Mouse (Mus musculus) megakaryocyte-erythroid progenitor cell, adult 5-6 weeks (primary cell): Measurements from ENCODE around the gene Cldn34c1. TPM values are rescaled to one million over a fixed set of nuclear protein-coding genes. Genes with fewer than 3 reads are reported as not detected.
"Not testable (repeated sequence)": the region's sequence is repeated elsewhere in the genome, so short reads cannot be mapped to it uniquely, and the experiment has no call there.

ENCODE experiments used
- ATAC-seq: replicated peaks from 2 replicates; pipeline ENCODE4 v1.8.0; 2016; ENCODE audit warnings: mild to moderate bottlenecking, inconsistent platforms; ENCODE audit not compliant: severe bottlenecking, poor library complexity, low FRiP score, low TSS enrichment
- total RNA-seq, 2 experiments: library from RNA; stranded (forward) in 1 of 2; stranded (reverse) in 1 of 2; fragments of 200-1000, 215-1000 nt in 1 of 2; fragments of >200 nt in 1 of 2; fragmentation: Nextera tagmentation in 1 of 2; gene quantifications; 2 replicates each; pipeline ENCODE4 v1.2.3; 2014 to 2017

The Cldn34c1 gene
- total RNA-seq (2014; fragmentation: Nextera tagmentation) (9.4 and 11.5 TPM in 2 replicates), total RNA-seq (2017) (6.2 and 10.1 TPM in 2 replicates)

DNA sequence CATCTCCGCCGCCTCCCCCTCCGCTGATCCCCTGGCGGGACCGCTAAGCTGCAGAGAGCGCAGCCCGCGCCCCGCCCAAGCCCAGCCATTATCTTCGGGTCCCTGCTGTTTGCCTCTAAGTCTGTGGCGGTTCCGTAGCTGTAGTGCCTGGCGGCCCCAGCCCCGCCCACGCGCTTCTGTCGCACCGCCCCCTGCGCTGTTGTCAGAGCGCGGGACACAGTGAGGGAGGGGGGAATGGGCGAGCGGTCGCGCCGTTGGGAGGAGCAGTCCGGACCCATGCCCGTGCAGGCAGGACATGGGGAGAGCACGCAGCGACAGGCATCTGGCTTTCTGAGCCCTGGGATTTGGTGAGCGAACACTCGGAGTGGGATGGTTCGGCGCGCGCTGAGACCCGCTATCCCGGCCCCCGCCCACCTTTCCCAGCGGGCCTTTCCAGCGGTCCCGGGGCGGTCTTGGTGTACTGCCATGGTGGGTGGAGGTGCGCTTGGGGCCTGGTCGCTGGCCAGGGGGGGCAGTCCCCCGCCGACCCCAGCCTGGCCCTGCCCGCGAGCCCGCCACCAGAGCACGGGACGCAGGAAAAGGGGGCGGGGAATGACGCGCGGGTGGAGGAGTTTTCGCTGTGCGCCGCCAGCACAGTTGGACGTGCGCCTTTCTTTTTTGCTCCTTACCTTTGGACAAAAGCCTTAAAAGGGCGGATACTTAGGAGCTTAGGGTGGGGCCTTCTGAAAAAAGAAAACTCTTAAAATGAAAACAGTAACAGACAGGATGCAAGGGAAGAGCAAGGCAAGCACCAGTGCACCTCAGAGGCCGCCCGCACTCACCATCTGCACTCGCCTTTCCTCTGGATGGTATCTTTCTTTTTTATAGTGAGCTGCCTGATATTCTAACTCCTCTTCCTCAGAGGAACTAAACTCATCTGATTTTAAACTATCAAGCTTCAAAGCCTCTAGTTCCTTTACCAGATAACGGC lies at the start of gene Cldn34c1:
Gene Cldn34c1, plus strand, starts transcription at position 205 of the 970 bp plus-strand sequence.
- ATAC-seq: peak; percentile 100

GRCm38 (mm10) chrX:123087441-123087840 lies 15.9 kb upstream of the Cldn34c1 start:
- ATAC-seq: no peak

DNA sequence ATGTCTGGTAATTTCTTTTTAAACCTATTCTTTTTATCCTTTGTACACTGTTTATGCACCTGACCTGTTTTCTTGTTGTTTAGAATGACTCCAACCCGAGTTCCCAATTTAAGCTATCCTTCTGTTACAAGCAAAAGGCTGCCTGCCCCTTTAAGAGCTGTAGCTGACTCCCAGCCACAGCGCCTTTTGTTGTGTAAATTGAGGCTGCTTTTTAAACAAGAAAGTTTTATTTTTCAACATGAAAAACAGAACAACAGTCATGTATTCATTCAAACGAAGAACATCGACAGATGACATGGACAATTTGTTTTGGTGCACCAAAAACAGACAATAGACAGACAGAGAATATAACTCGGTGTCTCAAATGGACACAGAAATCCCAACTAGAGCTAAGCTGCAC lies 489 bp upstream of the Cldn34c1 start:
- ATAC-seq: not testable (repeated sequence)

DNA sequence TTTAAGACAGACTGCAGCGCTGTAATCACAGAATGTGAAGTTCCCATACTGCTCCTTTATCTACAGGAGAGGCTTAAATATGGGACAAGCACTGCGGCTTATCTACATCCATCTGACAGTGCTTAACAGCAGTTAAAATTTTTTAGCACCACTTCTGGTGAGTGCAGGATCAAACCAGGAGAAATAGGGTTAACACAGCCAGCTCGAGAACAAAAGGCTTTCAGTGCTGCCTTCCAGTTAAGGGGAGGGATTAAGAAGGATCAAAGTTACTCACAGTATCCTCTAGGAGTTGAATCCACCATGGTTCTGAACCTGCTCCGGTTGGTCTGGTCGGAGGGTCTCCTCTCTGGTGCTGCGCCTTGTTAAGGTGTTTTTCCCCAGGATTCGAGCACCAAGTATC lies 1.4 kb downstream of the Cldn34c1 start:
- ATAC-seq: not testable (repeated sequence)

- ATAC-seq: not testable (repeated sequence)
Measured at GRCm38 (mm10) chrX:123222381-123222780, 119.1 kb downstream of the Cldn34c1 start, which contains the start of gene Srsx. Srsx (minus strand) TSS chrX:123222481.

Other genes starting within 250 kb of the Cldn34c1 start
- gene Gm17521, start 73.8 kb upstream of the Cldn34c1 start, total RNA-seq (2014; fragmentation: Nextera tagmentation): not detected in 2 replicates
- not detected in 2 replicates for gene Gm17521, start 73.8 kb upstream of the Cldn34c1 start, total RNA-seq (2017)
- gene Srsx, start 119.0 kb downstream of the Cldn34c1 start, total RNA-seq (2014; fragmentation: Nextera tagmentation): not detected in 2 replicates
- gene Srsx, start 119.0 kb downstream of the Cldn34c1 start, total RNA-seq (2017): not detected in 2 replicates
- gene Gm17577, start 143.4 kb downstream of the Cldn34c1 start, total RNA-seq (2014; fragmentation: Nextera tagmentation): not detected in 2 replicates
- gene Gm17577, start 143.4 kb downstream of the Cldn34c1 start, total RNA-seq (2017): not detected in 2 replicates